Mouse (Mus musculus): ENCODE measurements at regions not wholly inside any gene's neighbourhood (a gene's known extent, or its start where the extent isn't known, plus 50 kb on each side); places are given as distances from the start of the nearest gene placed in this dataset.

GRCm38 (mm10) chr1:65509003-65509402, 227.1 kb downstream of the Pth2r start:
- no peak for TF ChIP-seq CTCF (IDR thresholded peaks at IDR 0.05)
- DNase-seq: no peak
- H3K27ac ChIP-seq: no peak overlapping the region

GRCm38 (mm10) chr1:65535674-65536073, 253.8 kb downstream of the Pth2r start:
- no peak overlapping the region for H3K27ac ChIP-seq
- no peak for DNase-seq
- no peak overlapping the region for H3K4me3 ChIP-seq
- intact Hi-C loops (cut with DNase I): no loop called here
- no peak for TF ChIP-seq CTCF (IDR thresholded peaks at IDR 0.05)

More at GRCm38 (mm10) chr1:65509003-65509402, 227.1 kb downstream of the Pth2r start:
- intact Hi-C loops (cut with DNase I): no loop called here
- H3K4me3 ChIP-seq: no peak overlapping the region

- H3K4me3 ChIP-seq: no peak overlapping the region
- intact Hi-C loops (cut with DNase I): no loop called here
- no peak overlapping the region for H3K27ac ChIP-seq
- no peak for DNase-seq
- TF ChIP-seq CTCF (IDR thresholded peaks at IDR 0.05): no peak
Measured at GRCm38 (mm10) chr1:65538509-65538908, 256.7 kb downstream of the Pth2r start.

GRCm38 (mm10) chr1:65544219-65544864, 262.5 kb downstream of the Pth2r start:
- intact Hi-C loops (cut with DNase I): no loop called here
- DNase-seq: no peak
- no peak for TF ChIP-seq CTCF (IDR thresholded peaks at IDR 0.05)
- Histone ChIP-seq H3K4me3 (no peak overlapping the region), H3K27ac (no peak overlapping the region)

- Histone ChIP-seq H3K4me3 (no peak overlapping the region), H3K27ac (no peak overlapping the region)
- DNase-seq: no peak
- TF ChIP-seq CTCF (IDR thresholded peaks at IDR 0.05): no peak
- intact Hi-C loops (cut with DNase I): no loop called here
Measured at GRCm38 (mm10) chr1:65545336-65546060, 263.6 kb downstream of the Pth2r start.

GRCm38 (mm10) chr1:65548830-65549229, 267.0 kb downstream of the Pth2r start:
- TF ChIP-seq CTCF (IDR thresholded peaks at IDR 0.05): no peak
- Histone ChIP-seq H3K27ac (no peak overlapping the region), H3K4me3 (no peak overlapping the region)
- DNase-seq: no peak
- intact Hi-C loops (cut with DNase I): no loop called here

GRCm38 (mm10) chr1:65587402-65587801, 305.5 kb downstream of the Pth2r start:
- H3K27ac ChIP-seq: no peak overlapping the region
- TF ChIP-seq CTCF (IDR thresholded peaks at IDR 0.05): no peak
- intact Hi-C loops (cut with DNase I): no loop called here
- no peak for DNase-seq
- no peak overlapping the region for H3K4me3 ChIP-seq

GRCm38 (mm10) chr1:65635315-65635714, 291.0 kb upstream of the Crygf start:
- Histone ChIP-seq H3K27ac (no peak overlapping the region), H3K4me3 (no peak overlapping the region)
- intact Hi-C loops (cut with DNase I): no loop called here
- no peak for TF ChIP-seq CTCF (IDR thresholded peaks at IDR 0.05)
- no peak for DNase-seq

- no peak overlapping the region for H3K27ac ChIP-seq
- no peak overlapping the region for H3K4me3 ChIP-seq
- intact Hi-C loops (cut with DNase I): no loop called here
- TF ChIP-seq CTCF (IDR thresholded peaks at IDR 0.05): no peak
- DNase-seq: no peak
Measured at GRCm38 (mm10) chr1:65654460-65654859, 271.9 kb upstream of the Crygf start.

GRCm38 (mm10) chr1:65681960-65682359, 244.4 kb upstream of the Crygf start:
- Histone ChIP-seq H3K27ac (no peak overlapping the region), H3K4me3 (no peak overlapping the region)
- intact Hi-C loops (cut with DNase I): no loop called here
- no peak for DNase-seq
- TF ChIP-seq CTCF (IDR thresholded peaks at IDR 0.05): no peak

- no peak for DNase-seq
- no peak overlapping the region for H3K4me3 ChIP-seq
- no peak overlapping the region for H3K27ac ChIP-seq
- intact Hi-C loops (cut with DNase I): no loop called here
- TF ChIP-seq CTCF (IDR thresholded peaks at IDR 0.05): no peak
Measured at GRCm38 (mm10) chr1:65687322-65687721, 239.0 kb upstream of the Crygf start.

GRCm38 (mm10) chr1:65730262-65730661, 196.1 kb upstream of the Crygf start:
- DNase-seq: no peak
- intact Hi-C loops (cut with DNase I): no loop called here
- H3K27ac ChIP-seq: no peak overlapping the region
- no peak for TF ChIP-seq CTCF (IDR thresholded peaks at IDR 0.05)
- no peak overlapping the region for H3K4me3 ChIP-seq

GRCm38 (mm10) chr1:65757951-65758350, 168.4 kb upstream of the Crygf start:
- no peak for DNase-seq
- intact Hi-C loops (cut with DNase I): no loop called here
- Histone ChIP-seq H3K27ac (no peak overlapping the region), H3K4me3 (no peak overlapping the region)
- TF ChIP-seq CTCF (IDR thresholded peaks at IDR 0.05): no peak

GRCm38 (mm10) chr1:65761141-65761540, 165.2 kb upstream of the Crygf start:
- intact Hi-C loops (cut with DNase I): no loop called here
- TF ChIP-seq CTCF (IDR thresholded peaks at IDR 0.05): no peak

More at GRCm38 (mm10) chr1:65761141-65761540, 165.2 kb upstream of the Crygf start:
- no peak for DNase-seq
- Histone ChIP-seq H3K4me3 (no peak overlapping the region), H3K27ac (no peak overlapping the region)

Data from gastrocnemius, adult 2 months (tissue).